Mouse (Mus musculus): ENCODE results near the gene Spata5.

DNA sequence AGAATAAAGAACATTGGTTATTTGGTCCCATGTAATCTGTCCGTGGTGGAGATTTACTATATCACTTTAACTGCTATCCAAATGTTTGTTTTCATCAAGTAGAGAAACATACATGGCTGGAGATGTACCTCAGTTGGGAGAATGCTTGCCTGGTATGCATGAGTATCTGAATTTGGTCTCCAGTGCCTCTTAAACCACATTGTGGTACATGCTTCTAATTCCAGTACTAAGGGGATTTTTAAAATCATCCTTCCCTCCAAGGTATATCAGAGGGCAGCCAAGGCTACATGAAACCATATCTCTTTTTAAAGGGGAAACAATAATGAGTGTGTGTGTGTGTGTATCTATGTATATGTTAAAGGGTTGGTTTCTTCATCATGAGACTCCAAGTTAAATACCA lies 60.1 kb downstream of the Spata5 start:
- TF ChIP-seq EP300 (IDR thresholded peaks at IDR 0.05; ENCODE audit: low read depth) (no peak), CTCF (IDR thresholded peaks at IDR 0.05; ENCODE audit: low read depth) (no peak)

All from heart, postnatal 0 days (tissue).